In genomic region chr4:120225135-120225780, GRCm38 (mm10) we compare ENCODE assay signal across 9 mouse cellular contexts.
DNase-seq lines count a peak whose midpoint lies in the region; ATAC-seq and TF ChIP-seq lines count a peak whose summit lies in the region.
"Had no signal": no experiment of that assay in that cellular context is flagged by ENCODE, and none has a peak within 500 bp of the region (broad histone marks: within the 10 kb centered on the region; RNA-seq: fewer than 3 reads in every experiment).

No protein-coding gene starts in this region.

- 51% methylated on average over 6 of the region's 6 CpGs for WGBS in heart, embryonic 10.5 days
- 26% methylated on average over 6 of the region's 6 CpGs for WGBS in forebrain, postnatal 0 days
- 43% methylated on average over 6 of the region's 6 CpGs for WGBS in hindbrain, embryonic 16.5 days
- WGBS in midbrain, embryonic 15.5 days = 43% methylated on average over 6 of the region's 6 CpGs

- intact Hi-C loops in left cerebral cortex, postnatal 25 days (cut with DNase I) = loop anchor here (1.0 to 10.0 kb wide), 4 partner anchors 62 to 320 kb away; partner anchors contain the start of gene Foxo6

- no peak overlapping the region for H3K4me3 ChIP-seq in heart, embryonic 10.5 days
- no peak overlapping the region for H3K4me3 ChIP-seq in forebrain, postnatal 0 days (ENCODE audit: low read depth, low read length)
- no peak overlapping the region for H3K4me3 ChIP-seq in hindbrain, embryonic 16.5 days (ENCODE audit: low read length)
- no peak overlapping the region for H3K4me3 ChIP-seq in midbrain, embryonic 15.5 days

- no peaks in the 10 kb centered on the region for H3K36me3 ChIP-seq in heart, embryonic 10.5 days
- H3K36me3 ChIP-seq in forebrain, postnatal 0 days (ENCODE audit: insufficient read depth) = no peaks in the 10 kb centered on the region
- no peaks in the 10 kb centered on the region for H3K36me3 ChIP-seq in hindbrain, embryonic 16.5 days (ENCODE audit: control insufficient read depth, insufficient read depth, low read length)
- H3K36me3 ChIP-seq in midbrain, embryonic 15.5 days (replicated peaks) = no peaks in the 10 kb centered on the region
- H3K36me3 ChIP-seq: G1E had no signal

- peaks cover 41% of the 10 kb centered on the region for H3K27me3 ChIP-seq in heart, embryonic 10.5 days (ENCODE audit: insufficient read depth, poor library complexity, severe bottlenecking)
- no peaks in the 10 kb centered on the region for H3K27me3 ChIP-seq in forebrain, postnatal 0 days (ENCODE audit: insufficient read depth, low read length)
- H3K27me3 ChIP-seq in hindbrain, embryonic 16.5 days (replicated peaks; ENCODE audit: control insufficient read depth, insufficient read depth, low read length) = no peaks in the 10 kb centered on the region
- no peaks in the 10 kb centered on the region for H3K27me3 ChIP-seq in midbrain, embryonic 15.5 days (replicated peaks)

- peak; percentile 69 for ATAC-seq in forebrain, postnatal 0 days
- peak; percentile 51 for ATAC-seq in hindbrain, embryonic 16.5 days
- peak; percentile 38 for ATAC-seq in midbrain, embryonic 15.5 days (replicated peaks)

- DNase-seq in heart, adult 18-20 months = peak; percentile 75 to 87
- DNase-seq in heart, embryonic 10.5 days (ENCODE audit: low spot score) = no peak
- peak; percentile 91 for DNase-seq in cerebellum, adult 11-12 months
- DNase-seq in forebrain, postnatal 0 days = peak; percentile 84
- peak; percentile 70 to 77 for DNase-seq in left cerebral cortex, postnatal 25 days (ENCODE audit: low spot score in 2 of 2)
- peak; percentile 31 to 37 for DNase-seq in spleen, postnatal 36 days (ENCODE audit: low spot score in 2 of 2)

- H3K9me3 ChIP-seq in heart, embryonic 10.5 days = no peaks in the 10 kb centered on the region
- no peaks in the 10 kb centered on the region for H3K9me3 ChIP-seq in forebrain, postnatal 0 days (ENCODE audit: low read length)
- H3K9me3 ChIP-seq in hindbrain, embryonic 16.5 days (ENCODE audit: control insufficient read depth, low read length) = no peaks in the 10 kb centered on the region
- no peaks in the 10 kb centered on the region for H3K9me3 ChIP-seq in midbrain, embryonic 15.5 days

- H3K9ac ChIP-seq in forebrain, postnatal 0 days = no peak overlapping the region
- no peak overlapping the region for H3K9ac ChIP-seq in hindbrain, embryonic 16.5 days (ENCODE audit: low read depth, low read length)
- no peak overlapping the region for H3K9ac ChIP-seq in midbrain, embryonic 15.5 days

- H3K4me1 ChIP-seq in heart, embryonic 10.5 days = peaks cover 8% of the 10 kb centered on the region
- 0 out of 2 replicates have a peak, but pooled peaks cover 9% of the 10 kb centered on the region for H3K4me1 ChIP-seq in forebrain, postnatal 0 days (ENCODE audit: insufficient read depth)
- H3K4me1 ChIP-seq in hindbrain, embryonic 16.5 days (ENCODE audit: control insufficient read depth, insufficient read depth, low read depth, low read length) = peaks cover 9% of the 10 kb centered on the region
- H3K4me1 ChIP-seq in midbrain, embryonic 15.5 days = peaks cover 7% of the 10 kb centered on the region

- TF ChIP-seq CTCF in forebrain, postnatal 0 days (IDR thresholded peaks at IDR 0.05; ENCODE audit: low read depth) = peak; percentile 97

- no peak overlapping the region for H3K27ac ChIP-seq in heart, embryonic 10.5 days
- no peak overlapping the region for H3K27ac ChIP-seq in forebrain, postnatal 0 days (ENCODE audit: low read depth, low read length)
- no peak overlapping the region for H3K27ac ChIP-seq in hindbrain, embryonic 16.5 days (ENCODE audit: low read depth, low read length)
- H3K27ac ChIP-seq in midbrain, embryonic 15.5 days = no peak overlapping the region

- no peak overlapping the region for H3K4me2 ChIP-seq in forebrain, postnatal 0 days (ENCODE audit: low read depth)
- no peak overlapping the region for H3K4me2 ChIP-seq in hindbrain, embryonic 16.5 days (ENCODE audit: low read length)
- no peak overlapping the region for H3K4me2 ChIP-seq in midbrain, embryonic 15.5 days
